Mouse (Mus musculus) left cerebral cortex, adult 9 months (tissue): Measurements from ENCODE around the gene Rimbp3.

Source experiments
- DNase-seq, 2 experiments: peaks; one replicate each; pipeline ENCODE4 v3.0.0; 2022; ENCODE audit warnings: low spot score in 2 of 2

Rimbp3 gene

GRCm38 (mm10) chr16:17255270-17255669 is 46.9 kb downstream of the Rimbp3 start:
- no peak for DNase-seq

- DNase-seq: no peak
These were observed 49.0 kb downstream of the Rimbp3 start for GRCm38 (mm10) chr16:17257359-17257821.

- DNase-seq: no peak
These were observed 50.5 kb downstream of the Rimbp3 start for GRCm38 (mm10) chr16:17258917-17259316.

GRCm38 (mm10) chr16:17261341-17261740 is 52.9 kb downstream of the Rimbp3 start:
- DNase-seq: no peak
